Mouse (Mus musculus) brown adipose tissue, adult 24 weeks (tissue): ENCODE results near the gene Tmem80. TPM values are rescaled to one million over a fixed set of nuclear protein-coding genes. Genes with fewer than 3 reads are reported as not detected.

Experiments used
- H3K27ac ChIP-seq: fragments of 200-500 bp; replicated peaks from 2 replicates; pipeline ENCODE4 v1.5.1; 2012; ENCODE audit warnings: low read depth, mild to moderate bottlenecking, low read length
- H3K4me1 ChIP-seq: fragments of 200-500 bp; 2 replicates; pipeline ENCODE4 v1.6.1; 2012; ENCODE audit warnings: low read length, mixed read lengths; ENCODE audit not compliant: control insufficient read depth, insufficient read depth, insufficient read length
- H3K4me3 ChIP-seq: fragments of 200-500 bp; 2 replicates; pipeline ENCODE4 v1.5.1; 2012; ENCODE audit warnings: low read depth, mild to moderate bottlenecking, low read length, moderate library complexity; ENCODE audit not compliant: insufficient read depth
- polyA plus RNA-seq: library from polyadenylated mRNA; stranded (reverse); fragments of >200 nt; gene quantifications from 2 replicates; pipeline ENCODE4 v1.2.4, GENCODE M21; 2012; ENCODE audit not compliant: missing spikeins, insufficient read depth, insufficient read length

Gene Tmem80
- polyA plus RNA-seq, 1 experiment, result 35.2 TPM

- Histone ChIP-seq H3K4me1 (peaks cover 34% of the 10 kb centered on the region), H3K27ac (peak overlapping the region; percentile 59), H3K4me3 (no peak overlapping the region)
These were observed 10.3 kb downstream of the Tmem80 start for GRCm38 (mm10) chr7:141337716-141338416.

- Histone ChIP-seq H3K4me1 (peaks cover 34% of the 10 kb centered on the region), H3K27ac (peak within 1 kb of the TSS; percentile 59), H3K4me3 (peak within 1 kb of the TSS; percentile 47)
These were observed 11.1 kb downstream of the Tmem80 start, which contains the start of gene Eps8l2 for GRCm38 (mm10) chr7:141338576-141339131. Eps8l2 (plus strand) TSS chr7:141338880.

GRCm38 (mm10) chr7:141339215-141339920, 11.8 kb downstream of the Tmem80 start:
- peak overlapping the region; percentile 47 for H3K4me3 ChIP-seq
- peaks cover 34% of the 10 kb centered on the region for H3K4me1 ChIP-seq
- H3K27ac ChIP-seq, result peak overlapping the region; percentile 16

- H3K4me1 ChIP-seq, result peaks cover 32% of the 10 kb centered on the region
- H3K27ac ChIP-seq, result no peak overlapping the region
- H3K4me3 ChIP-seq, result peak overlapping the region; percentile 17; the same call in 1 of the 2 replicates
These were observed 12.5 kb downstream of the Tmem80 start for GRCm38 (mm10) chr7:141340023-141340422.

- peaks cover 30% of the 10 kb centered on the region for H3K4me1 ChIP-seq
- no peak overlapping the region for H3K4me3 ChIP-seq
- no peak overlapping the region for H3K27ac ChIP-seq
These were observed 12.9 kb downstream of the Tmem80 start for GRCm38 (mm10) chr7:141340476-141340875.

GRCm38 (mm10) chr7:141341689-141342226, 14.2 kb downstream of the Tmem80 start:
- no peak overlapping the region for H3K4me3 ChIP-seq
- peaks cover 26% of the 10 kb centered on the region for H3K4me1 ChIP-seq
- no peak overlapping the region for H3K27ac ChIP-seq

- peaks cover 18% of the 10 kb centered on the region for H3K4me1 ChIP-seq
- no peak overlapping the region for H3K27ac ChIP-seq
These were observed 15.7 kb downstream of the Tmem80 start for GRCm38 (mm10) chr7:141343230-141343629.

GRCm38 (mm10) chr7:141343696-141344095, 16.2 kb downstream of the Tmem80 start:
- H3K27ac ChIP-seq, result no peak overlapping the region
- no peak overlapping the region for H3K4me3 ChIP-seq

More at GRCm38 (mm10) chr7:141343230-141343629, 15.7 kb downstream of the Tmem80 start:
- no peak overlapping the region for H3K4me3 ChIP-seq

GRCm38 (mm10) chr7:141344787-141345186, 17.2 kb downstream of the Tmem80 start:
- Histone ChIP-seq H3K4me1 (peaks cover 7% of the 10 kb centered on the region), H3K27ac (no peak overlapping the region), H3K4me3 (no peak overlapping the region)

More at GRCm38 (mm10) chr7:141343696-141344095, 16.2 kb downstream of the Tmem80 start:
- peaks cover 15% of the 10 kb centered on the region for H3K4me1 ChIP-seq

- no peak overlapping the region for H3K4me3 ChIP-seq
- H3K27ac ChIP-seq, result no peak overlapping the region
- no peaks in the 10 kb centered on the region for H3K4me1 ChIP-seq
These were observed 23.5 kb downstream of the Tmem80 start for GRCm38 (mm10) chr7:141351061-141351460.

GRCm38 (mm10) chr7:141355051-141355450, 27.5 kb downstream of the Tmem80 start:
- Histone ChIP-seq H3K4me3 (no peak overlapping the region), H3K4me1 (no peaks in the 10 kb centered on the region), H3K27ac (no peak overlapping the region)

- no peak overlapping the region for H3K4me3 ChIP-seq
- H3K27ac ChIP-seq, result no peak overlapping the region
- no peaks in the 10 kb centered on the region for H3K4me1 ChIP-seq
These were observed 28.2 kb downstream of the Tmem80 start for GRCm38 (mm10) chr7:141355626-141356326.

GRCm38 (mm10) chr7:141356971-141357370, 29.4 kb downstream of the Tmem80 start:
- H3K4me3 ChIP-seq, result no peak overlapping the region
- H3K4me1 ChIP-seq, result no peaks in the 10 kb centered on the region
- H3K27ac ChIP-seq, result no peak overlapping the region

- Histone ChIP-seq H3K4me1 (no peaks in the 10 kb centered on the region), H3K27ac (no peak overlapping the region), H3K4me3 (no peak overlapping the region)
These were observed 34.0 kb downstream of the Tmem80 start for GRCm38 (mm10) chr7:141361510-141361909.
